Mouse (Mus musculus): ENCODE data around the gene Ptges3l.

DNA sequence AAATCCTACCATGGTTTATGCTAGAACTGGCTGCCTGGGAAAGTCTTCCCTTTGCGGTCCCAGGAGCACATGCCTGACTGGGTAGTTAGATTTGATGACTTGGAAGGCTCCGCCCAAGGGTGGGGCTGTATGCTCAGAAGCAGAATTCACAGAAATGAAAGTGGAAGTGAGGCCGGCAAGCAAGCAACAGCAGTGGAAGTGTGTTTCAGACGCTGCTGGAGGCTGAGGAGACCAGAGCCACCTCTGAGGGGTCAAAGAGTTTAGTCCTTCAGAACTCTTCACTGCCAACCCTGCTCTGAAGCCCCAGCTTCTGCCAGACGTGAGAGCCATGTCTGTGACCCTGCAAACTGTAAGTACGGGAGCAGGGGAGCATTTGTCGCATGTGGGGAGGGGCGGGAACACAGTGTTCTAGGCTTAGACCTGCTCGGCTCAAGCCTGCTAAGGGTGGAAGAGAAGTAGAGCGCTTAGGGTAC, 23.2 kb upstream of the Ptges3l start, which contains the start of gene Ifi35:
- no peak for TF ChIP-seq CTCF (conservative IDR thresholded peaks at IDR 0.05; ENCODE audit: insufficient read depth, insufficient read length, low read depth, low read length)
- peak; percentile 75 for TF ChIP-seq POLR2A (IDR thresholded peaks at IDR 0.05; ENCODE audit: low read depth, low read length)
